Mouse (Mus musculus): ENCODE results near the gene Atp7a.

DNA sequence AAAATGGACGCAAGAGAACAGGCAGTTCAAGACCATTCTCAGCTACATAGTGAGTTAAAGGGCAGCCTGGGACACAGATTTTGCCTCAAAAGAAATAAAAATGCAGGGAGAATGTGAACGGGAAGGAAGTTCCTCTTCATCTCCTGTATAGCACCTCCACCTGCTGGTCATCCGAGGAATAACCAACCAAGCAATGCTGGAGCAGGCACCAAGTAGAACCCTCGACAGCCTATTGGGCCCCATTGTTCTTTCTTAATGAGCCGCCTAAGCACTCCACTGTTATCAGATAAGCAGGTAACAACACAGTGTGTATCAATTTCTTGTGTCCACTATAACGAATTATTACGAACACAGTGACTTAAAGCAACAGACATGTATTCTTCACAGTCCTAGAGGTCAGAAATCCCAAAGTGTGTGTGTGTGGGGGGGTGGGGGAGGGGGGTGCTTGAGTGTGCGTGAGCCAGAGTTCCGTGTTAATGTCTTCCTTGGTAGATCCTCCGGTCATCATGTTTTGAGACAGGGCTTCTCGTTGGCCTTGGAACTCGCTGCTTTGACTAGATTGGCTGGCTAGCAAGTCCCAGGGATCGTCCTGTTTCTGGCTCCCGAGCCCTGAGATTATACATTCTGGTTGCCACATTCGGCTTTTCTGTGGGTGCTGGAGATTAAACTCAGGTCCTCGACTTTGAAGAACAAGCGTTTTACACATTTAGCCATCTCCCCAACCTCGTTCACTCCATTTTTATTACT lies 144.2 kb downstream of the Atp7a start:
- TF ChIP-seq CTCF (IDR thresholded peaks at IDR 0.05; ENCODE audit: borderline replicate concordance, control insufficient read depth, extremely low read depth, insufficient read depth, low read length, poor library complexity) (no peak), POLR2A (IDR thresholded peaks at IDR 0.05; ENCODE audit: control insufficient read depth, extremely low read depth, insufficient read depth, low read length, poor library complexity) (no peak)

Data from thymus, adult 2 months (tissue).